Mouse (Mus musculus): ENCODE data around the gene Usp51. TPM values are rescaled to one million over a fixed set of nuclear protein-coding genes. Genes with fewer than 3 reads are reported as not detected.
"Not testable (repeated sequence)": the region's sequence is repeated elsewhere in the genome, so short reads cannot be mapped to it uniquely, and the experiment has no call there.

Usp51 gene
- polyA plus RNA-seq, 1 experiment from 2014 or later: 1.9 TPM

GRCm38 (mm10) chrX:153007021-153007684, 884 bp downstream of the Usp51 start:
- peak overlapping the region; percentile 59 for H3K27ac ChIP-seq (ENCODE audit: low read depth, low read length)
- WGBS (ENCODE audit: insufficient replicate concordance): 23% methylated on average over 54 of the region's 58 CpGs
- peak overlapping the region; percentile 58 for H3K4me3 ChIP-seq (ENCODE audit: low read depth, low read length)
- peak overlapping the region; percentile 67 for H3K4me2 ChIP-seq
- no peaks in the 10 kb centered on the region; the same call in 1 of the 2 replicates for H3K27me3 ChIP-seq (ENCODE audit: control insufficient read depth, insufficient read depth, low read length)
- H3K9me3 ChIP-seq (replicated peaks; ENCODE audit: control insufficient read depth, low read length): no peaks in the 10 kb centered on the region
- ATAC-seq (replicated peaks; ENCODE audit: insufficient number of reproducible peaks, low FRiP score, low TSS enrichment): peak; percentile 90
- no peaks in the 10 kb centered on the region for H3K4me1 ChIP-seq (ENCODE audit: control insufficient read depth, insufficient read depth, low read length)
- no peaks in the 10 kb centered on the region for H3K36me3 ChIP-seq (ENCODE audit: control insufficient read depth, insufficient read depth, low read length)
- H3K9ac ChIP-seq (ENCODE audit: low read depth, low read length): peak overlapping the region; percentile 62

GRCm38 (mm10) chrX:153007685-153008047, 1.4 kb downstream of the Usp51 start:
- H3K36me3 ChIP-seq (ENCODE audit: control insufficient read depth, insufficient read depth, low read length): no peaks in the 10 kb centered on the region
- H3K4me2 ChIP-seq: peak overlapping the region; percentile 67
- H3K27ac ChIP-seq (ENCODE audit: low read depth, low read length): no peak overlapping the region
- no peaks in the 10 kb centered on the region for H3K4me1 ChIP-seq (ENCODE audit: control insufficient read depth, insufficient read depth, low read length)
- H3K4me3 ChIP-seq (ENCODE audit: low read depth, low read length): peak overlapping the region; percentile 58
- no peaks in the 10 kb centered on the region; the same call in 1 of the 2 replicates for H3K27me3 ChIP-seq (ENCODE audit: control insufficient read depth, insufficient read depth, low read length)
- H3K9me3 ChIP-seq (replicated peaks; ENCODE audit: control insufficient read depth, low read length): no peaks in the 10 kb centered on the region
- WGBS (ENCODE audit: insufficient replicate concordance): 31% methylated on average over 9 of the region's 9 CpGs
- H3K9ac ChIP-seq (ENCODE audit: low read depth, low read length): peak overlapping the region; percentile 62; the same call in 1 of the 2 replicates
- ATAC-seq (replicated peaks; ENCODE audit: insufficient number of reproducible peaks, low FRiP score, low TSS enrichment): no peak

- not testable (repeated sequence) for ATAC-seq (replicated peaks; ENCODE audit: insufficient number of reproducible peaks, low FRiP score, low TSS enrichment); H3K4me2 ChIP-seq; H3K4me3 ChIP-seq (ENCODE audit: low read depth, low read length); H3K27ac ChIP-seq (ENCODE audit: low read depth, low read length); H3K36me3 ChIP-seq (ENCODE audit: control insufficient read depth, insufficient read depth, low read length); H3K4me1 ChIP-seq (ENCODE audit: control insufficient read depth, insufficient read depth, low read length); H3K27me3 ChIP-seq (ENCODE audit: control insufficient read depth, insufficient read depth, low read length); H3K9me3 ChIP-seq (replicated peaks; ENCODE audit: control insufficient read depth, low read length); H3K9ac ChIP-seq (ENCODE audit: low read depth, low read length)
- WGBS (ENCODE audit: insufficient replicate concordance): no CpG with 5 or more reads among the region's 3 CpGs
Measured at GRCm38 (mm10) chrX:153025255-153025654, 19.0 kb downstream of the Usp51 start.

- not testable (repeated sequence) for H3K27me3 ChIP-seq (ENCODE audit: control insufficient read depth, insufficient read depth, low read length); ATAC-seq (replicated peaks; ENCODE audit: insufficient number of reproducible peaks, low FRiP score, low TSS enrichment); H3K9me3 ChIP-seq (replicated peaks; ENCODE audit: control insufficient read depth, low read length); H3K36me3 ChIP-seq (ENCODE audit: control insufficient read depth, insufficient read depth, low read length); H3K9ac ChIP-seq (ENCODE audit: low read depth, low read length); H3K27ac ChIP-seq (ENCODE audit: low read depth, low read length); H3K4me2 ChIP-seq; H3K4me1 ChIP-seq (ENCODE audit: control insufficient read depth, insufficient read depth, low read length); H3K4me3 ChIP-seq (ENCODE audit: low read depth, low read length)
- WGBS (ENCODE audit: insufficient replicate concordance): no CpG with 5 or more reads among the region's 3 CpGs
Measured at GRCm38 (mm10) chrX:153025709-153026108, 19.4 kb downstream of the Usp51 start.

- ATAC-seq (replicated peaks; ENCODE audit: insufficient number of reproducible peaks, low FRiP score, low TSS enrichment); H3K9ac ChIP-seq (ENCODE audit: low read depth, low read length): not testable (repeated sequence)
Measured at GRCm38 (mm10) chrX:153031547-153031946, 25.3 kb downstream of the Usp51 start.

GRCm38 (mm10) chrX:153037087-153037971, 31.1 kb downstream of the Usp51 start, which contains the start of gene Mageh1:
Gene Mageh1, minus strand, starts transcription at chrX:153037575.
- Histone ChIP-seq H3K27ac (ENCODE audit: low read depth, low read length) (peak within 1 kb of the TSS; percentile 59; the same call in 1 of the 2 replicates), H3K4me1 (ENCODE audit: control insufficient read depth, insufficient read depth, low read length) (no peaks in the 10 kb centered on the region), H3K36me3 (ENCODE audit: control insufficient read depth, insufficient read depth, low read length) (no peaks in the 10 kb centered on the region), H3K4me3 (ENCODE audit: low read depth, low read length) (peak within 1 kb of the TSS; percentile 57), H3K4me2 (peak within 1 kb of the TSS; percentile 57), H3K27me3 (ENCODE audit: control insufficient read depth, insufficient read depth, low read length) (no peaks in the 10 kb centered on the region), H3K9me3 (replicated peaks; ENCODE audit: control insufficient read depth, low read length) (no peaks in the 10 kb centered on the region), H3K9ac (ENCODE audit: low read depth, low read length) (peak within 1 kb of the TSS; percentile 79)
- 17% methylated on average over 46 of the region's 49 CpGs for WGBS (ENCODE audit: insufficient replicate concordance)
- ATAC-seq (replicated peaks; ENCODE audit: insufficient number of reproducible peaks, low FRiP score, low TSS enrichment): peak; percentile 92

More at GRCm38 (mm10) chrX:153031547-153031946, 25.3 kb downstream of the Usp51 start:
- not testable (repeated sequence) for H3K4me2 ChIP-seq; H3K27me3 ChIP-seq (ENCODE audit: control insufficient read depth, insufficient read depth, low read length); H3K36me3 ChIP-seq (ENCODE audit: control insufficient read depth, insufficient read depth, low read length); H3K4me3 ChIP-seq (ENCODE audit: low read depth, low read length); H3K4me1 ChIP-seq (ENCODE audit: control insufficient read depth, insufficient read depth, low read length); H3K27ac ChIP-seq (ENCODE audit: low read depth, low read length); H3K9me3 ChIP-seq (replicated peaks; ENCODE audit: control insufficient read depth, low read length)

GRCm38 (mm10) chrX:153037972-153038744, 31.9 kb downstream of the Usp51 start:
- ATAC-seq (replicated peaks; ENCODE audit: insufficient number of reproducible peaks, low FRiP score, low TSS enrichment): peak; percentile 37; the same call in 1 of the 2 replicates

More at GRCm38 (mm10) chrX:153037972-153038744, 31.9 kb downstream of the Usp51 start:
- 14% methylated on average over 6 of the region's 22 CpGs for WGBS (ENCODE audit: insufficient replicate concordance)
- not testable (repeated sequence) for H3K36me3 ChIP-seq (ENCODE audit: control insufficient read depth, insufficient read depth, low read length); H3K27me3 ChIP-seq (ENCODE audit: control insufficient read depth, insufficient read depth, low read length); H3K4me1 ChIP-seq (ENCODE audit: control insufficient read depth, insufficient read depth, low read length); H3K27ac ChIP-seq (ENCODE audit: low read depth, low read length); H3K9me3 ChIP-seq (replicated peaks; ENCODE audit: control insufficient read depth, low read length); H3K9ac ChIP-seq (ENCODE audit: low read depth, low read length)
- Histone ChIP-seq H3K4me3 (ENCODE audit: low read depth, low read length) (peak overlapping the region; percentile 57), H3K4me2 (peak overlapping the region; percentile 57)

Data from heart, embryonic 11.5 days (tissue).